Mouse (Mus musculus) ES-E14 (cell line): ENCODE data around the gene Cdh18.

Experiments used
- MAFK ChIP-seq: IDR thresholded peaks from 2 replicates; pipeline ENCODE4 v1.6.1; 2014; ENCODE audit warnings: mild to moderate bottlenecking, low read depth, low read length, inconsistent platforms; ENCODE audit not compliant: insufficient read depth
- ZC3H11A ChIP-seq: IDR thresholded peaks from 2 replicates; pipeline ENCODE4 v1.6.1; 2012; ENCODE audit warnings: low read depth, mild to moderate bottlenecking, inconsistent platforms, low read length, borderline replicate concordance
- ZNF384 ChIP-seq: IDR thresholded peaks from 2 replicates; pipeline ENCODE4 v1.6.1; 2012; ENCODE audit warnings: low read depth, low read length, inconsistent platforms

DNA sequence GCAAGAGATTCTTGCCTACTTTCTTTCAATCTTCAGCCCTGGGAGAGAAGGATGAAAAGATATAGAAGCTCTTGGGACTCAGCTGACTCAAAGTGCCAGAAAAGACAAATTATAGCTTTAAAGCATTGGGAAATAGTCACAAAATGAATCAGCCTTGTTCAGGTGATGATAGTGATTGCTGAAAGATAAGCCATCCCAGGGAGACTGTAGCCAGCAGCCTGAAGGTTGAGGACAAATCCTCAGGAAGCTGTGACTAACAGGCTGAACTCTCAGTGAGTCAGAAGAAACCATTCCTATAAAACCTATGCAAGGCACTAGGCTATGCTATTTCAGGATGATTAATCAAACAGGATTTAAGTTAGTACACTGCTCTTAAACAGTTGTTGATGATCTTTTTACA, 184.2 kb downstream of the Cdh18 start:
- no peak for TF ChIP-seq MAFK
- TF ChIP-seq ZNF384: no peak
- no peak for TF ChIP-seq ZC3H11A
